Mouse (Mus musculus) urinary bladder, postnatal 4 days (tissue): ENCODE data around the gene Slc2a8.
"Not testable (repeated sequence)": the region's sequence is repeated elsewhere in the genome, so short reads cannot be mapped to it uniquely, and the experiment has no call there.

ENCODE experiments used
- DNase-seq, 2 experiments: peaks; one replicate each; pipeline ENCODE4 v3.0.0; 2021 to 2022; ENCODE audit warnings: low spot score in 2 of 2

Slc2a8 gene

DNA sequence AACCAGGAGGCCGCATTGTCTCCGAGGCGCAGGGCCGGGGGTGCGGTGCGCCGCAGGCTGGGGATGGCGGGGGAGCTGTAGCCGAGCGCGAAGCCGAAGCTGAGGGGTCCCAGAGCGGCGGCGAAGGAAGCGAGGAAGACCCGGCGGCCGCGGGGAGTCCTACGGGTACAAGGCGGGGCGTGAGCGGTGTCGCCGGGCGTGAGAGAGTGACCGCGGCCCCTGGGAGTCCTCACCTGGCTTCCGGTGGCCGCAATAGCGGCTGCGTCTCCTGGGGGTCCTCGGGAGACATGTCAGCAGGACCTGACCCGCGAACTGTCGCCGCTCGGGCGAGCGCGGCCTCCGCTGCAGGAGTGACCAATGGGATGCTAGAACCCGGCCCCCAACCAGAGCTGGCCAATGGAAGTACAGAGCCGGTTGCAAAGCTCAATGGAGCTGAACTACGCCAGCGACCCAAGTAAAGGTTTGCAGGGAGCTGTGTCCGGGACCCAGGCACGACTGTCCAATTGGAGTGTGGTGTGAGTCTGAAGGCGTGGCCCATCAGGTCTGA is at the start of gene Slc2a8:
Slc2a8 (minus strand) TSS at position 359 of the 547 bp plus-strand sequence.
- DNase-seq: peak; percentile 87 to 88

DNA sequence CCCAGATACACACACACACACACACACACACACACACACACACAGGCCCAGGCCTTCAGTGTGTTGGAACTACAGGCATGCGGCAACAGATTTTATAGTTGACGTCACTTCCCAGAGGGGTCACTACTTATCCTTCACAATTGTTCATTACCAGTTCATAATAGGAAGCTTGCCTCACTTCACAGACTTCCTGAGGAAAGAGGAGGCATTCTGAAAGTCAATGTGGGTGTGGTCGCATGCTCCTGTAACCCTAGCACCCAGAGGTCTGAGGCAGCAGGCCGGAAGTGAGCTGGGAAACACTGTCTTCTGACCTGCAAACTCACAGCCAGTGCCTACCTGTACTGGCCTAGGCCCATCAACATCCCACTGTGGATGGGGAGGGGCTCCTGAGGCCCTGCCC is 43.2 kb upstream of the Slc2a8 start:
- no peak for DNase-seq

DNA sequence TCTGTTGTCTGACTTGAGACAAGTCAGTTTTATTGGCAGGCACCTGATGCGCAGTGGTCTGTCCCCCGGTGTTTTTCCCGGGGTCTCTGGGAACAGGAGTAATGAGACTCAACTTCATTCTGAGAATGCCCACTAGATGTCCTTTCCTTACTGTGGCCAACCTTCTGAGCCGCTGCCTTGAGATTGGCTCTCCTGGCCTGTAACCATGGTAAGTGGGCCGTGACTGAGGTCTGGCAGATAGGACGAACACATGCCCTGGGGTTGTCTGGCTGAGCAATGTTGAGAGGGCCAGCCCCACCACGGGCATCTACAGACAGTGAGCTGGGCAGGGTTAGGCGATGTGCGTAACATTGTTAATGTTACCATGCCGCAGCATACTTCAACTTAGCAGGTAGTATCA is 42.7 kb upstream of the Slc2a8 start:
- no peak for DNase-seq

DNA sequence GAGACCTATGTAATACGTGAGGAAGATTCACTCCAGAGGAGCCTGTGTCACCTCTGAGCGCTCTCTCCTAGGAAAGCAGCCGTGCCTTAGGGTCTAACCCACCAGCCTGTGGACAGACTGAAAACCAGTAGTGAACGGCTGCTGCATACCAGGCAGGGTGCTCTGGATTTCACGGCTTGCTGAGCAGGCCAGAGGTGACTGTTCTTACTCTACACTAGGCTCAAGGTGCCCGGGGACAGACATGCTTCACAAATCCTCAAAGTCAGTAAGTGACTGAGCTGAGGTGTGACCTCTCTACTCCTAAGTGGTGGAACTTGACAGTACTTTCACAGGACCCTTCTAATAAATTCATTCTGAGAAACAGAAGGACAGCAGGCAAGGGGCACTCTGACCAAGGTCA is 41.0 kb upstream of the Slc2a8 start:
- DNase-seq: no peak

DNA sequence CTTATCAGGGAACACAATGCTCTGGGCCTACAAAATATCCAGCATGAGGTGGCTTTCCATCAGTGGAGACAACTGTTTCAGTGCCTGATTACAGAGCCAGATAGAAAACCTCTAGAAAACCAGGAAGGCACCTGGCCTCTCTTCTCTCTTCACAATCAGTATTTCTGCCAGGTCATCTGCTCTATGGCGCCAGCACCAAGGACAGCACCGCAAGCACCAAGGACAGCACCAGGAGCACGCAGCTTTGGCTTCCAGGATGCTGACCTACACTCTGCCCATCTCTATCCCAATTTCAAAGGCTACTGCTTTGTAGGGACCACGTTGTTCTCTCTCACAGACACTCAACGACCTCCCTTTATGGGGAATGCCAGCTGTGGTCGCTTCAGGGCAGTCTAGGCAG is 36.1 kb upstream of the Slc2a8 start:
- DNase-seq: peak in 1 of 2 experiments; percentile 28

DNA sequence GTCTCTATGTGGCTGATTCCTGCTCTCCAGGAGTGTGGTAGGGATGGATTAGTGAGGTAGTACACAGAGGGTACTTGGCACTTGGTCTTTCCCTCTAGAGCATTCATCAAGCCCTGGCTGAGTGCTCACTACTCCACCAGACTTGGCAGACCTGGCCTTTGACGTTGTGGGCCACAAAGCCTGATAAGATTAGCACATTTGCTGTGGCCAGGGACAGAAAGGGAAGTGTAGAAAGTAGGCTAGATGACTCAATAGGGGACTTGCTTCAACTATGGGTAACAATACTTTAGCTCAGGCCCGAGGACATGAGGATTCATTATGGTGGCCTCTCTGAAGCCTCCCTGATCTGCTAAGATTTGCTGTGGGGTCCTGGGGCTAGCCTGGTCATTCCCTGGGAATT is 35.3 kb upstream of the Slc2a8 start:
- no peak for DNase-seq

DNA sequence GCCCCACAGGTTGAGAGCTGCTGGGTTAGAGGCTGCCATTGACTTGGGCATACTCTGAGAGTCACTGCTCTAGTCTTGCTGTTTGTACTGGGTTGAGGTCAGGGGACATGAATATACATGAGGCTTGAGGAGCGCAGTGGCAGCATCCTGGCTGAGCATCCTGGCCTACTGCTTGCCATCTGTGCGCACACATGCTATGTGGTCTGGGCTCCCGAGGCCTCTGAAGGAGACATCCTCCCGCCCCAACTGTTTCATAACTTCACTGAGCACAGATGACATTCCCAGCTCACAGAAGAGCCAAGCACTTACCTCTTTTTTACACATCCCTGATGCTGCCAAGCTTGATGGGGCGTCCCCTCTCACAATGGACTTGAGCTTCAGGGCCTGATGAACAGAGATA is 33.0 kb upstream of the Slc2a8 start:
- DNase-seq: no peak

DNA sequence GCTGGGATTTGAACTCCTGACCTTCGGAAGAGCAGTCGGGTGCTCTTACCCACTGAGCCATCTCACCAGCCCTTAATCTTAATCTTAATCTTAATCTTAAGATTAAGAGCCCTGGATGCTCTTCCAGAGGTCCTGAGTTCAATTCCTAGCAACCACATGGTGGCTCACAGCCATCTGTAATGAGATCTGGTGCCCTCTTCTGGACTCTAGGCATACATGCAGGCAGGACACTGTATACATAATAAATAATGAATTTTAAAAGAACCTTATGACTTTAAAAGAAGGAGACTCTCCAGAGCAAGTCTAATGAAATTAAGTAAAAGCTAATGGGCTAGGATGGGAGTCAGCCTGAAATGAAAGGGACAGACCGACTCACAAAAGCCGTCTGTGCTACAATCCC is 27.2 kb upstream of the Slc2a8 start:
- not testable (repeated sequence) for DNase-seq

DNA sequence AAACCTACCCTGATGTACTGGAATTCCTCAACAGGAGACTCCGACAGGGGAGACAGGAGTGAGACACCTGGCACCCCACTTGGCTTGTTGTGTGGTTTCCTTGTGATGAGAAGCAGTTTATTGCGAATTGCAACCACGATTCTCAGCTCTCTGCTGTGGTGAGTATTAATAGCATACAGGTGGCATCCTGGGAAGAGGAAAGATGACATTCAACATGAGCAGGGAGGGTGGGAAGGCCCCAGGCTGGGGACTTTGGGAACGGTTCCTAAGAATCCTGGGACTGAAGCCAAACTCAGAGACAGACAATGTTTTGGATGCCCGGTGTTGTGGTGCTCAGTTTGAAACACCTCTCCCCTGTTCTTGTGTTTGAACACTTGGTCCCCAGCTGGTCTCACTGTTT is 23.2 kb upstream of the Slc2a8 start:
- DNase-seq: no peak

DNA sequence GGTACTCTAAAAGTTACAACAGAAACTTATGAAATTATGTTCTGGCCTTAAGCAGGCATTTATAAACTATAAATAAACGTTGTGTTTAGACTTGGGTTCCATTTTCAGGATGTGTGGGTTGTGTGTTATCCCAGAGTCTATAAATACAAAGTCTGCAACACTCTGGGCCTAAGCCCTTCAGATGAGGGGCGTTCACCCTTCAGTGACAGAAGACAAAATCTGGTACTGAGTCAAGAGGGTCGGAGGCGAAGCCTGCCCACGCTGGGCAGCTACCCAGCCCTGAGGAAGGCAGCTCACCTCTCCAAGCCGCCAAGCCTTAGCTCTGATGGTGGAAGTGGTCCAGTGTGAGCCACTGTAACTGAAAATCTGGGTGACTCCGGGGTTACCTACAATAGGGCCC is 20.3 kb upstream of the Slc2a8 start:
- DNase-seq: no peak

DNA sequence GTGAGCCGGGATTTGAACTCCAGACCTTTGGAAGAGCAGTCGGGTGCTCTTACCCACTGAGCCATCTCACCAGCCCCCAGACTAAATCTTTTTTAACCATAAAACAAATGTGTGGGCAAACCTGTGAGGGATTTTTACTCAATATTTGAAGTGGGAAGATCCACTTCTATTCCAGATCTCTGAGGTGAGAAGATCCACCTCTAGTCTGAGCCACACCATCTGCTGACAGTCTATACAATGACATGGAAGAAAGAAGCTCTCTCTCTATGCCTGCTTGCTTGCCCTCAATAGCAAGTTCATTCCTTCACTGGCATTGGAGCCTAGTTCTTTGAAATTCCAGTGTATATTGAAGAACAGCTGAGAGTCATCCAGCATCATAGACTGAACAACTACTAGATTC is 17.9 kb upstream of the Slc2a8 start:
- no peak for DNase-seq

DNA sequence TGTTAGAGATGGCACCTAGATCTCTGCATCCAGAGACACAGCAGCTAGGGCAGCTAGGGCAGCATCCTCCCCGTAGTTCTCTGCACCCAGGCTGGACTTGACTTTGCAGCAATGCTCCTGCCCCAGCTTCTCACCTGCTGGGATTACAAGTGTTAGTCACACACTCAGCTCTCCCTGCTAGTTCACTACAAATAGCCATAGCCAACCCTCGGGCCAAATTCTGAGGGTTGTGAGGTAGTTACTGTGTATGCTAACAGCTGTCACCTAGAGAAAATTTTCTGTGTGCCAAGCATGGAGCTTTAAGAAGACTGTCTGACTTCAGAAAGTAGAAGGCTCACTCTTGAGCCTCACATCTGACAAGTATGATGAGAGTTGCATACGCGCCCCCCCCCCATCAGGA is 15.9 kb upstream of the Slc2a8 start:
- no peak for DNase-seq

DNA sequence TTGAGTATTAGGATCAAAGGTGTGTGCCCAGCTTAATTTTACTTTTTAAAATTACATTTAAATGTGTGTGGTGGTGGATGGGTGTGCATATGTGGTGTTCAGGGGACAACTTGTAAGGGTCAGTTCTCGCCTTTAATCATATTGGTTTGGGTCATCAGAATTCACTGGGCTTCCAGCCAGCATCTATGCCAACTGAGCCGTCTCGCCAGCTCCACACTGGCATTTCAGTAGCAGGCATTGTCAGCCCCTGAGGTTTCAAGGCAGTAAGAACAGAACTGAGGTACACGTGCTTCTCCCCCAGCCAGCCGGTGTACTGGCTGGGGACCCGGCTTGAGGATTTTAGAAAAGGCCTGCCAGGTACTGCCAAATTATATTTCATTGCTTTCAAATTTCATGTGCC is 15.2 kb upstream of the Slc2a8 start:
- no peak for DNase-seq

DNA sequence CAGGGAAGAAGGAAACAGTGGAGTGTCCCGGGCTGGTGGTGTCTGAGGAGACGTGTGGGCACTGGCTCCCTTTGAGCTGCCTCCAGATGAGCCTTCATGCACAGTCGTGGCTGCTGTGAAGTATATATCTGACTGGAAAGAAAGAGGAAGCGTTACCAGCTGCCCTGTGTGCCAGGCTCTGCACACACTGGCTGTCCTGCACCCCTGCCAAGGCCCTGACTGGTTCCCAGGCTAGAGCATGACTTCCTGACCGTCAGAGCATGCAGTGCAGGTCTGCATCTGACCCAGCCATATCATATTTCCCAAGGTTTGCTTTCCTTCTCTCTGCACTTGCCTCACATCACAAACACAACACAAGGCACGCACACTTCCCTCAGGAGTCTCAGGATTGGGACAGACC is 10.2 kb upstream of the Slc2a8 start:
- no peak for DNase-seq

DNA sequence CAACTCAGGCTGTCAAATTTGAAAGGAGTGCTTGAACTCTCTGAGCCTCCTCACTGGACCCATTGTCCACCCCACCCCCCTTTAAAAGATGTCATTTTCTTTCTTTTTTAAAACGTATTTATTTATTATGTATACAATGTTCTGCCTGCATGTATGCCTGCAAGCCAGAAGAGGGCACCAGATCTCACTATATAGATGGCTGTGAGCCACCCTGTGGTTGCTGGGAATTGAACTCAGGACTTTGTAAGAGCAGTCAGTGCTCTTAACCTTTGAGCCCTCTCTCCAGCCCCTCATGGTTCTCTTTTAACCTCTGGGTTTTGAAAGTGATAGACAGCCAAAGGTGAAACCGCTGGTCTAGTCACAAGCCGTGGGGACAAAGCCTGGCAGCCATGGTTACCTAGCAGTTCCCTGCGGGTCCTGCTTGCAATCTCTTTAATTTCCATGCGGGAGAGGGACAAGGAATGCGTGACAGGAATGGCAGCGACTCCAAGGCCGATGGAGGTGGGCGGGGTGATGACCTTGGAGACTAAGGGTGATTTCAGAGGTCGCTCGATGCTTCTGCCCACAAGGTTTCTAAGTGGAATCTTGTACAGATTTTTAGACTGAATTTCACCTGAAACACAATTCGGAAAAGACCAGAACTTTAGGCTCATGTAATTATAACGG is 8.4 kb upstream of the Slc2a8 start:
- no peak for DNase-seq

DNA sequence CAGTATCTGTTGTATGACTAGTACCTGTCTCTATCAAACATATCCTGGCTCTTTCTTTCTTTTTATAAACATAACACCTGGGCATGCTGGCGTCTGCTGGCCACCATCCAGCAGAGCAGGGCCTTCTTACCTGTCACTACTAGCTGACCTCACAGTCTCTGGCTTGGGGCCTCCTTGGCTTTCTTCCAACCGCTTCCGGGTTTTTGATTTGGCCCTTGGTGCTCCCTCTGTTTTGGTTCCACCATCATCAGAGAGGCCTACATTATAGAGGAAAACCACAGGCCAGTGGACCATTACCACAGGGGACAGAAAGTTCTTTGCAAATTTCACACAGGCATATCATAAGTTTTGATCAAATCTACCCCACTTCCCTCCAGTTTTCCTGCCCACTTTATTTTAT is 7.5 kb upstream of the Slc2a8 start:
- no peak for DNase-seq

DNA sequence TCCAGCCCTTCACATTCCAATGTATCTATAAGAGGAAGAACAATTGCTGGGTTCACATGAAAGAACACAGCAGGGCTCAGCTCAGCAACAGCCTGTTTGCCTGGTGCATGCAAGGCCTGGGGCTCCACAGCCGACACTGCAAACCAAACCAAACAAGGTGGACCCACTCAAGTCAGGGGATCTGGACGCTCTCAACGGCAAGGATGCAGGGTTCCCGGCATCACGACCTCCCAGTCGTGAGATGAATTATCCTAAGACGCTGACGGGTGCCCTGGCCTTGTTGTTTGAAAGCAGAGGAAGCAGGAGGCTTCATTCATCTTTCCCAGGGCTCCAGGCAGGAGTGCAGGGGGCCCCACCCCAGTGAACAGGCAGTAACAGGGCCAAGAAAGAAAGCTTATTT is 4.0 kb upstream of the Slc2a8 start:
- peak in 1 of 2 experiments; percentile 55 for DNase-seq

DNA sequence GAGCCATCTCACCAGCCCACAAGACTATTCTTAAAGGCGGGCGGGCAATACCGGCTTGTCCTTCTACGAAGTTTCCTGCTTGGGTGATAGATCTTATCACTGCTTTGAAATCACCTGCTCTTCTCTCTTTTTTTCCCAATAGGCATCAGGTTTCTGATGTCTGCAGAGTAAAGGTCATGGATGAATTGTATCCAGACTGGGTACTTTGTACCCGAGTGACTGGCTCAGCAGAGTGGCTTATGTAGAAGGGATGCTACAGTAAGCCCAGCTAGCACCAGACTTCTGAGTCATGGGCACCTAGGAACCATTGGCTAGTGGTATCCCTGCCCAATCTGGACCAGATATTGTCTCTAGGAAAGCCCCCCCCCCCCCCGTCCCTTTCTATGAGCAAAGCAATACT is 1.7 kb upstream of the Slc2a8 start:
- DNase-seq: no peak

DNA sequence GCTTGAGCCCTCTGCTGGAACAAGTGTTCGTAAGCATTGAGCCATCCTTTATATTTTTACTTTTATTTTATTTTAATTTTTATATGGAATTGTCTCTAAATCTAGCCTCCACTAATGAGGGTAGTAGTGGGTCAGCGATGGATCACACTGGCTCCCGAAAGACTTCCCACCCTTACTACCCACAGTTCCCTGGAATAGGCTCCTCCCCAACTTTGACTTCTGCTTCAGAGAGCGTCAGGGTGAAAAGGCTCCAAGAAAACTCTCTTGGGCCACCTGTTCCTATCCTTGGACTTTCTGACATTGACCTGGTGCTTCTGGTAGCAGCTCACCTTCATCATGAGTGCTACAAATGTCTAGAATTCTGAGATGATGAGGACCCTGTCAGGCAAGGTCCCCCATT is 817 bp upstream of the Slc2a8 start:
- no peak for DNase-seq

DNA sequence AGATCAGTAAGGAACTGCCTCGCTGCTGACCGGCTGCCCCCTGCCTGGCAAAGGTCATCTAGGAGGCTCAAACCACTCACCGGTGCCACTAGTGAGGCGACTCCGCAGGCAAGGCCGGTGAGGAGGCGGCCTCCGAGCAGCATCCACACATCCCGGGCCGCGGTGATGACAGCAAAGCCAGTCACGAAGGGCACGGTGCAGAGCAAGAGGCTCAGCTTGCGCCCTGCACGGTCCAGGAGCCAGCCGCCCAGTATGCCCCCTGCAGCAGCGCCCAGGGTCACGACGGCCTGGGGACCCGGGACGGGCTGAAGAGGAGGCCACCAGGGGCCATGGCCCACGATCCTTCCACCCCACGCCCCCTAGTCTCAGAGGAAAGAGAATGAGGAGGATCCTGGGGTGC is 602 bp downstream of the Slc2a8 start:
- no peak for DNase-seq

DNA sequence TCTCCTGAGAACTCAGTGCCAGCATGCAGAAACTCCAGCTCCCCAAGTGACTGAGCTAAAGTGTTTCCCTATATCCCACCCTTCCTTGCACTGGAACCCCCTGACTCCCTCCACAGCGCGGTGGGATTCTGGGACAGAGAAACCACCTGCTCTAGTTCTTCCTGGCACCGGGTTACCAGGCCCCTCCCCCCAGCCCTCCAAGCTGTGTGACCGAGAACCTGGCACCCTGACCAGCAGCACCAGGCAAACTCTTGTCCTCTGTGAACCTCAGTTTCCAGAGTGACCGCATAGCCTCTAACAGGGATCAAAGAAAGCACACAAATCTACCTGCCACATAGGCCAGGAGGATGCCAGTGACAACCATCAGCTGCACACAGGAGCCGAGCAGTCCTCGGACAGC is 2.2 kb downstream of the Slc2a8 start:
- no peak for DNase-seq

DNA sequence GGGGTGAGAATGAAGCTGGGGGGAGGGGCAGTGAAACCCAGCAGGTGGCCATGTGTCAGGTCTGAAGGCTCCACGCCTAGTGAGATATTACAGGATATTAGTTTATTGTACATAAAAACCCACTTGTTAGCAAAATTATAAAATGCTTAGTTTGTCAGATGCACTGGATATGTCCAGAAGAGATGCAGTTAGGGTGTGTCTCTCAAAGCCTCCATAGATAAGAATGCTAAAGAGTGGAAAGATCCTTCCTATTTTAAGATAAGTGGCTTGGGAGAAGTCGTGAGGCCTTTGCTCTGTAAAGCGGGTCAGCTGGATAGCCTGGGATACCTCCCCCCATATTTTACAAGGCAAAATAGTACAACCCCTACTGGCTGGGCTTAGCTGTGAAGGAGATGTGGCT is 3.2 kb downstream of the Slc2a8 start:
- no peak for DNase-seq

DNA sequence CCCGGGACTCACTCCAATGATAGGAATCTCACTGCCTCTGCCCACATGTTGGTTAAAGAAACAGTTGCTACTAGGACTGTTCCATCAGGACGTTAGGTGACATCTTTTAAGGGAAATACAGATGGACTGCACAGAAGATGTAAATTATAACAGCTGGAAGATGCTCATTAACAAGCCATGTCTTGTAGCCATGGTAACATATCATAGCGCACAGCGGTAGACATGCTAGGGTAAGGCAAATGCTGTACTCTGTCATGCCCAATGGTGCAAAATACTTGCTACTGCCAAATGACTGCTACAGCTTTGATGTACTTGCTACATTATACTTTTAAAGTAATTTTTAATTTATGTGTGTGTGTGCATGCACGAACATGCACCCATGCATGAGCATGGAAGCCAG is 4.8 kb downstream of the Slc2a8 start:
- no peak for DNase-seq

DNA sequence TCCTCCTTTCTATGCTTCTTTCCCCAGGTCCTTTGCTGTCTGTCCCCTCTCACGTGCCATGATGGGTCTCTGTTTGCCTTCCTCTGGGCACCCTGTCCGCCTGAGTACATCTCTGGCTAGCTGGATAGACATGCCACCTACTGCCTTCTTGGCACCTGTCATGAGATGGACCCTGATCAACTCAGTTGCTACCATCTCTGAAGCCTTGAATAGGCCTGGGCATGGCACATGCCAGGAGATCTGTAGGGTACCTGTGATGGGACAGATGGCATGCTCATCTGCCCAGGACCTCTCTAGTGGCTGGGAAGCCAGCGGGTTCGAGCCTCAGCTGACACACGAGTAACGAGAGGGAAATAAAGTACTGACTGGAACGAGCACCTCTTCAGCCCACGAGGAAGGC is 7.7 kb downstream of the Slc2a8 start:
- no peak for DNase-seq
